8 mouse cellular contexts compared by ENCODE assay signal in genomic region chr11:69365722-69366121, GRCm38 (mm10). TPM values are rescaled to one million over a fixed set of nuclear protein-coding genes. Genes with fewer than 3 reads are reported as not detected.
A peak's percentile ranks its signal among the peaks of the same experiment; 100 is the strongest.
DNase-seq lines count a peak whose midpoint lies in the region; ATAC-seq lines count a peak whose summit lies in the region.

No protein-coding gene starts in this region.

- H3K9me3 ChIP-seq in forebrain, embryonic 10.5 days: no peaks in the 10 kb centered on the region
- H3K9me3 ChIP-seq in limb, embryonic 13.5 days: 0 out of 2 replicates have a peak, but pooled peaks cover 3% of the 10 kb centered on the region
- no peaks in the 10 kb centered on the region for H3K9me3 ChIP-seq in neural tube, embryonic 13.5 days

- H3K4me1 ChIP-seq in forebrain, embryonic 10.5 days: peaks cover 69% of the 10 kb centered on the region
- peaks cover 50% of the 10 kb centered on the region for H3K4me1 ChIP-seq in limb, embryonic 13.5 days
- peaks cover 52% of the 10 kb centered on the region for H3K4me1 ChIP-seq in neural tube, embryonic 13.5 days (replicated peaks)

- peak overlapping the region; percentile 73 for H3K9ac ChIP-seq in limb, embryonic 13.5 days
- peak overlapping the region; percentile 79 for H3K9ac ChIP-seq in neural tube, embryonic 13.5 days

- H3K36me3 ChIP-seq in forebrain, embryonic 10.5 days (replicated peaks): peaks cover 38% of the 10 kb centered on the region
- peaks cover 38% of the 10 kb centered on the region for H3K36me3 ChIP-seq in limb, embryonic 13.5 days
- H3K36me3 ChIP-seq in neural tube, embryonic 13.5 days: peaks cover 38% of the 10 kb centered on the region

- H3K27ac ChIP-seq in forebrain, embryonic 10.5 days: peak overlapping the region; percentile 100
- H3K27ac ChIP-seq in limb, embryonic 13.5 days: peak overlapping the region; percentile 100
- peak overlapping the region; percentile 100 for H3K27ac ChIP-seq in neural tube, embryonic 13.5 days (replicated peaks)

- 26% methylated on average over 6 of the region's 6 CpGs for WGBS in forebrain, embryonic 10.5 days
- WGBS in limb, embryonic 13.5 days: 16% methylated on average over 6 of the region's 6 CpGs
- WGBS in neural tube, embryonic 13.5 days: 24% methylated on average over 6 of the region's 6 CpGs

- H3K4me2 ChIP-seq in limb, embryonic 13.5 days (replicated peaks): peak overlapping the region; percentile 98
- peak overlapping the region; percentile 97 for H3K4me2 ChIP-seq in neural tube, embryonic 13.5 days

- DNase-seq in retina, postnatal 1 day: peak; percentile 18
- DNase-seq in retina, embryonic 14.5 days (ENCODE audit: low spot score): no peak
- DNase-seq in forebrain, embryonic 10.5 days (ENCODE audit: extremely low spot score, low spot score): peak; percentile 26
- no peak for DNase-seq in yolk sac, embryonic 10.5 days (ENCODE audit: low spot score)
- no peak for DNase-seq in frontal cortex, postnatal 25 days (ENCODE audit: low spot score in 2 of 2)
- no peak for DNase-seq in cerebellum, postnatal 4 days (ENCODE audit: low spot score in 2 of 2)

- no peaks in the 10 kb centered on the region for H3K27me3 ChIP-seq in forebrain, embryonic 10.5 days (ENCODE audit: poor library complexity, severe bottlenecking)
- H3K27me3 ChIP-seq in limb, embryonic 13.5 days: no peaks in the 10 kb centered on the region
- no peaks in the 10 kb centered on the region for H3K27me3 ChIP-seq in neural tube, embryonic 13.5 days

- peak overlapping the region; percentile 97 for H3K4me3 ChIP-seq in forebrain, embryonic 10.5 days
- H3K4me3 ChIP-seq in limb, embryonic 13.5 days: peak overlapping the region; percentile 87
- peak overlapping the region; percentile 93 for H3K4me3 ChIP-seq in neural tube, embryonic 13.5 days

- no peak for ATAC-seq in limb, embryonic 13.5 days (ENCODE audit: low FRiP score, low read depth)
- ATAC-seq in neural tube, embryonic 13.5 days (ENCODE audit: low read depth): peak; percentile 0; the same call in 1 of the 2 replicates

RNA-seq across cellular contexts. Expression of gene Chd3, which starts 3.5 kb away (rescaled TPM):
- polyA plus RNA-seq in forebrain, embryonic 10.5 days (2016; fragmentation: Nextera tagmentation; extraction: Ambion mirVana): 40.7 and 44.9 TPM in 2 replicates
- polyA plus RNA-seq in limb, embryonic 13.5 days (2015; fragmentation: Nextera tagmentation; extraction: Ambion mirVana): 117 and 119 TPM in 2 replicates
- 82.3 and 84.6 TPM in 2 replicates for polyA plus RNA-seq in neural tube, embryonic 13.5 days (2015; fragmentation: Nextera tagmentation; extraction: Ambion mirVana)

RNA-seq across cellular contexts. Expression of gene Rnf227, which starts 25.5 kb away (rescaled TPM):
- 17.0 and 19.7 TPM in 2 replicates for polyA plus RNA-seq in forebrain, embryonic 10.5 days (2016; fragmentation: Nextera tagmentation; extraction: Ambion mirVana)
- polyA plus RNA-seq in limb, embryonic 13.5 days (2015; fragmentation: Nextera tagmentation; extraction: Ambion mirVana): 24.6 and 24.9 TPM in 2 replicates
- polyA plus RNA-seq in neural tube, embryonic 13.5 days (2015; fragmentation: Nextera tagmentation; extraction: Ambion mirVana): 131 and 136 TPM in 2 replicates

RNA-seq across cellular contexts. Expression of gene Naa38, which starts 29.6 kb away (rescaled TPM):
- polyA plus RNA-seq in forebrain, embryonic 10.5 days (2016; fragmentation: Nextera tagmentation; extraction: Ambion mirVana): 131 and 136 TPM in 2 replicates
- 127 and 137 TPM in 2 replicates for polyA plus RNA-seq in limb, embryonic 13.5 days (2015; fragmentation: Nextera tagmentation; extraction: Ambion mirVana)
- polyA plus RNA-seq in neural tube, embryonic 13.5 days (2015; fragmentation: Nextera tagmentation; extraction: Ambion mirVana): 112 and 117 TPM in 2 replicates

RNA-seq across cellular contexts. Expression of gene Cyb5d1, which starts 29.7 kb away (rescaled TPM):
- polyA plus RNA-seq in forebrain, embryonic 10.5 days (2016; fragmentation: Nextera tagmentation; extraction: Ambion mirVana): 47.3 and 54.6 TPM in 2 replicates
- 35.6 and 38.1 TPM in 2 replicates for polyA plus RNA-seq in limb, embryonic 13.5 days (2015; fragmentation: Nextera tagmentation; extraction: Ambion mirVana)
- polyA plus RNA-seq in neural tube, embryonic 13.5 days (2015; fragmentation: Nextera tagmentation; extraction: Ambion mirVana): 36.2 and 39.2 TPM in 2 replicates

RNA-seq across cellular contexts. Expression of gene Tmem88, which starts 32.3 kb away (rescaled TPM):
- 23.3 and 23.4 TPM in 2 replicates for polyA plus RNA-seq in forebrain, embryonic 10.5 days (2016; fragmentation: Nextera tagmentation; extraction: Ambion mirVana)
- polyA plus RNA-seq in limb, embryonic 13.5 days (2015; fragmentation: Nextera tagmentation; extraction: Ambion mirVana): 24.0 and 25.6 TPM in 2 replicates
- 7.8 and 8.4 TPM in 2 replicates for polyA plus RNA-seq in neural tube, embryonic 13.5 days (2015; fragmentation: Nextera tagmentation; extraction: Ambion mirVana)

Comparison
In these comparisons a context has a peak if more than half of its experiments do, and no peak if none do; other contexts are left out.
1. DNase-seq: peak in retina, postnatal 1 day (single experiment) and forebrain, embryonic 10.5 days (single experiment); none in retina, embryonic 14.5 days (single experiment), yolk sac, embryonic 10.5 days (single experiment), frontal cortex, postnatal 25 days (0 of 2) and cerebellum, postnatal 4 days (0 of 2).
2. Peak in every context shown above with its lines, with median percentiles within 50 percentile points of each other: H3K27ac ChIP-seq and H3K4me3 ChIP-seq.